Mouse (Mus musculus) heart, adult 2 months (tissue): ENCODE results near the gene Nmi.

Source experiments
- CTCF ChIP-seq: fragments of 200-600 bp; IDR thresholded peaks from 2 replicates; pipeline ENCODE4 v1.8.1; 2022; ENCODE audit warnings: antibody characterized with exemption, mild to moderate bottlenecking, moderate library complexity
- EP300 ChIP-seq: fragments of 200-500 bp; IDR thresholded peaks from 2 replicates; pipeline ENCODE4 v1.6.1; 2011; ENCODE audit warnings: low read depth, low read length, control low read depth; ENCODE audit not compliant: insufficient read depth
- POLR2A ChIP-seq: fragments of 200-500 bp; IDR thresholded peaks from 2 replicates; pipeline ENCODE4 v1.6.1; 2011; ENCODE audit warnings: mild to moderate bottlenecking, low read depth, low read length, control low read depth; ENCODE audit not compliant: insufficient read depth

DNA sequence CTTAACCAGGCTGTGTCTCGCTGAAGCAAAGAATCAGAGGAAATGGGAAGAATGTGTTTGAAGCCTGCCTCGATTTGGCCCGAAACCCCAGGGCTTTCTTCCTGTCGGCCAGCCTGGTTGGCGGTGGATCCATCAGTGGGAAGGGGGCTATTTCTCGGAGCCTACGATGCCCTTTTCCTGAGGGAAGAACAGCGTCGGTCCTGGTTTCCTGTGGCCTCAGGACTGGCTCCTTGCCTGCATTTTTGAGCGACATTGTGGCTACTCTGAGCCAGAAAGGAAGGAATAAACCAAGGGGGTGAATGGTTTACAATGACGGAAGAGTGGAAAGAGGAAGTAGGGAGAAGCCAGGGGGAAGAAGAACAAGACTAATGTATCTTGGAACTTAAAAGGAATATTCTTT lies 8.3 kb upstream of the Nmi start:
- TF ChIP-seq CTCF (no peak), EP300 (no peak), POLR2A (no peak)
